Mouse (Mus musculus): ENCODE results near the gene Nop2.

GRCm38 (mm10) chr6:125109371-125109770 lies 22.3 kb upstream of the Nop2 start:
- TF ChIP-seq POLR2A (IDR thresholded peaks at IDR 0.05; ENCODE audit: low read depth, low read length) = no peak
- no peak for TF ChIP-seq CTCF (IDR thresholded peaks at IDR 0.05; ENCODE audit: extremely low read depth, insufficient read length, insufficient replicate concordance, low read depth, low read length)

All from small intestine, adult 2 months (tissue).